Mouse (Mus musculus) CD8-positive naive resting alpha-beta T cell, adult 2 months (primary cell): Measurements from ENCODE around the gene Samt4.
"Not testable (repeated sequence)": the region's sequence is repeated elsewhere in the genome, so short reads cannot be mapped to it uniquely, and the experiment has no call there.

ENCODE experiments used
- DNase-seq, 2 experiments: peaks; one replicate each; pipeline ENCODE4 v3.0.0; 2022; ENCODE audit warnings: low read depth in 2 of 2, low spot score in 2 of 2

Gene Samt4

DNA sequence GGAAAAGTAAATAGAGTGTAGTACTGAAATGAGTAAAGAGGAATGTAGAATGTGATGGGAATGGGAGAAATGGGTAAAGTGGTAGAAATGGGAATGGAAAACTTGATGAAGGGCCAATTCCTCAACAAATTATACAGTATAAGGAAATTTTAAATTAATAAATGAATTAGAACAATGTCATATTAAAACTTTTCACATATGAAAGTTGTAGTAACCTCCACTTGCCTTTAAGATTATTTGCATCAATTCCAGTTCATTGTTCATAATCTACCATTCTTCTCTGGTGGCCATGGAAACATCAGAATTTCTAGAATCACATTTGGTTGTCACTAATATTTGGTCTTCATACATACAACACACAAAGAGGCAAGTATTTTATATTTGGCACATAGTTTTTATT lies at the start of gene Samt4:
Gene Samt4 (plus strand): TSS at position 301 of the 400 bp plus-strand sequence.
- DNase-seq: no peak

DNA sequence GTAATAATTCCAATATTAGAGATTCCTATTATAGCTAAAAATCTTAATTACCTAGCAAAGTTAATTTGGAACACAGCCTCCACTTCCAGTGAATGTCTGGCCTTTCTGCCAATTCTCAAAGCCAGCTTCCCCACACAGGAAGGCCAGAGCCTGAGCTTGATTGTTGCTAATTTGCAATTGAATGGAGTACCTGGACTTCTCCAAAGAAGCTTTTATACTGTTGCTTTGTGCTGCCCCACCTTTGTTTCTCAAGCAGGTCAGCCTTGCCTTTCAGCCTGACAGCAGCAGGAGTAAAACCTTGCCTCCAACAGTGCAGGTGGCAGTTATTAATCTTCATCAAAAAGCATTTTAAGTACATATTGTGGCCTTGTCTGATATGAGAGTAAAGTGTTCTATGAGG lies 38.1 kb upstream of the Samt4 start:
- not testable (repeated sequence) for DNase-seq

DNA sequence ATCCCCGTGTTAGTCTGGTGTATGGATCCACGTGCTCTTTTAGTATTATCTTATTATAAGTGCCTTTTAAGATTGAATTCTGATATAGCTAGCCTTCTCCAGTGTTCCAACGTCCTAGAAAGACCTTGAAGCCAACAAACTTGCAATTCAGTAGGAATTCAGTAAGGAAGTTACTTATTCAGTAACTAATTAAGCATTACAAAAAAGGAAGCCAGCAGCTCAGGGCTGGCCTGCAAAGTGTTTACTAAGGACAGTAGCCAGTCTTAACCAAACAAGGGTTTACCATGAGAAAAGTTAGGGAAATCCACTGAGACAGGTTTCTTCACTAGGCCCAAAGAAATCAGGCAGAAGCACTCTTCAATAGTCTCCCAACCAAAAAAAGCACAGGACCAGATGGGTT lies 13.4 kb upstream of the Samt4 start:
- DNase-seq: not testable (repeated sequence)
